ENCODE assay signal across 14 mouse cellular contexts in genomic region chr4:130553121-130553448, GRCm38 (mm10). TPM values are rescaled to one million over a fixed set of nuclear protein-coding genes. Genes with fewer than 3 reads are reported as not detected.
DNase-seq lines count a peak whose midpoint lies in the region; ATAC-seq and TF ChIP-seq lines count a peak whose summit lies in the region.
"Had no signal": no experiment of that assay in that cellular context is flagged by ENCODE, and none has a peak within 500 bp of the region (broad histone marks: within the 10 kb centered on the region; RNA-seq: fewer than 3 reads in every experiment).

No protein-coding gene starts in this region.

- no peak overlapping the region for H3K27ac ChIP-seq in lung, embryonic 16.5 days (ENCODE audit: low read length)
- no peak overlapping the region for H3K27ac ChIP-seq in lung, postnatal 0 days (ENCODE audit: low read length)
- peak overlapping the region; percentile 74 for H3K27ac ChIP-seq in neural tube, embryonic 13.5 days (replicated peaks)
- H3K27ac ChIP-seq: embryonic facial prominence, embryonic 13.5 days; kidney, postnatal 0 days had no signal

- no peaks in the 10 kb centered on the region for H3K27me3 ChIP-seq in lung, embryonic 16.5 days (ENCODE audit: control insufficient read depth, insufficient read depth, low read depth, low read length)
- no peaks in the 10 kb centered on the region for H3K27me3 ChIP-seq in lung, postnatal 0 days (replicated peaks; ENCODE audit: insufficient read depth, low read length)
- H3K27me3 ChIP-seq in neural tube, embryonic 13.5 days = no peaks in the 10 kb centered on the region
- H3K27me3 ChIP-seq: embryonic facial prominence, embryonic 13.5 days; Patski had no signal

- WGBS in lung, embryonic 16.5 days = 11% methylated on average over 6 of the region's 6 CpGs
- 8% methylated on average over 6 of the region's 6 CpGs for WGBS in lung, postnatal 0 days
- WGBS in neural tube, embryonic 13.5 days = 11% methylated on average over 6 of the region's 6 CpGs

- H3K36me3 ChIP-seq in lung, embryonic 16.5 days (ENCODE audit: control insufficient read depth, insufficient read depth, low read length) = no peaks in the 10 kb centered on the region
- H3K36me3 ChIP-seq in lung, postnatal 0 days (ENCODE audit: insufficient read depth, low read length) = no peaks in the 10 kb centered on the region
- H3K36me3 ChIP-seq in neural tube, embryonic 13.5 days = no peaks in the 10 kb centered on the region
- H3K36me3 ChIP-seq: embryonic facial prominence, embryonic 13.5 days had no signal

- H3K4me1 ChIP-seq in lung, embryonic 16.5 days (replicated peaks; ENCODE audit: control insufficient read depth, insufficient read depth, low read length) = peaks cover 7% of the 10 kb centered on the region; the same call in 1 of the 2 replicates
- H3K4me1 ChIP-seq in lung, postnatal 0 days (ENCODE audit: insufficient read depth, low read depth, low read length) = no peaks in the 10 kb centered on the region
- H3K4me1 ChIP-seq in neural tube, embryonic 13.5 days (replicated peaks) = peaks cover 90% of the 10 kb centered on the region

- TF ChIP-seq EP300 in lung, postnatal 0 days (IDR thresholded peaks at IDR 0.05) = no peak

- H3K9ac ChIP-seq in lung, embryonic 16.5 days (ENCODE audit: low read length) = no peak overlapping the region
- H3K9ac ChIP-seq in lung, postnatal 0 days (replicated peaks; ENCODE audit: low read depth) = no peak overlapping the region
- H3K9ac ChIP-seq in neural tube, embryonic 13.5 days = no peak overlapping the region
- H3K9ac ChIP-seq: embryonic facial prominence, embryonic 13.5 days had no signal

- DNase-seq in embryo, embryonic 10 days (ENCODE audit: low spot score) = peak; percentile 53
- no peak for DNase-seq in embryo, embryonic 9.5 days (ENCODE audit: extremely low spot score)
- DNase-seq in lung, postnatal 0 days (ENCODE audit: low spot score) = no peak
- DNase-seq in kidney, postnatal 36 days = peak; percentile 46 to 49
- no peak for DNase-seq in adrenal gland, adult 8-10 months
- no peak for DNase-seq in layer of hippocampus, adult 8-10 months (ENCODE audit: low spot score in 2 of 2)
- DNase-seq: B cell, adult 2 months; thymus, postnatal 14 days had no signal

- H3K4me3 ChIP-seq in lung, embryonic 16.5 days (ENCODE audit: low read length) = no peak overlapping the region
- H3K4me3 ChIP-seq in lung, postnatal 0 days (ENCODE audit: low read depth, low read length) = no peak overlapping the region
- H3K4me3 ChIP-seq in neural tube, embryonic 13.5 days = no peak overlapping the region
- H3K4me3 ChIP-seq: embryonic facial prominence, embryonic 13.5 days; myocyte had no signal

- no peaks in the 10 kb centered on the region for H3K9me3 ChIP-seq in lung, embryonic 16.5 days (ENCODE audit: control insufficient read depth, low read length)
- no peaks in the 10 kb centered on the region for H3K9me3 ChIP-seq in lung, postnatal 0 days (ENCODE audit: low read length)
- no peaks in the 10 kb centered on the region for H3K9me3 ChIP-seq in neural tube, embryonic 13.5 days
- H3K9me3 ChIP-seq: embryonic facial prominence, embryonic 13.5 days had no signal

- no peak overlapping the region for H3K4me2 ChIP-seq in lung, embryonic 16.5 days (ENCODE audit: low read depth, low read length)
- H3K4me2 ChIP-seq in lung, postnatal 0 days (replicated peaks; ENCODE audit: low read depth, low read length) = no peak overlapping the region
- H3K4me2 ChIP-seq in neural tube, embryonic 13.5 days = peak overlapping the region; percentile 22; the same call in 1 of the 2 replicates
- H3K4me2 ChIP-seq: embryonic facial prominence, embryonic 13.5 days had no signal

- ATAC-seq in lung, embryonic 16.5 days (ENCODE audit: low read depth) = peak; percentile 21; the same call in 1 of the 2 replicates
- no peak for ATAC-seq in lung, postnatal 0 days
- peak; percentile 26; the same call in 1 of the 2 replicates for ATAC-seq in neural tube, embryonic 13.5 days (ENCODE audit: low read depth)
- ATAC-seq: Patski had no signal

- no peak for TF ChIP-seq CTCF in lung, postnatal 0 days (IDR thresholded peaks at IDR 0.05)

RNA-seq across cellular contexts. Expression of gene Nkain1, which starts 20.9 kb away (rescaled TPM):
- polyA plus RNA-seq in lung, embryonic 16.5 days (2015; fragmentation: Nextera tagmentation; extraction: Ambion mirVana) = 0.18 TPM in 1 of 2 replicates, not detected in the other
- 0.13 and 0.33 TPM in 2 replicates for polyA plus RNA-seq in lung, postnatal 0 days (2015; fragmentation: Nextera tagmentation; extraction: Ambion mirVana)
- polyA plus RNA-seq in neural tube, embryonic 13.5 days (2015; fragmentation: Nextera tagmentation; extraction: Ambion mirVana) = 10.6 and 11.8 TPM in 2 replicates
- total RNA-seq in adrenal gland, adult 8-10 months (2022) = 10 to 100 TPM in 1 of 4 experiments, 1 to 10 TPM in 3; 5.3 to 15.1 (median 8.8) TPM
- 10 to 100 TPM; 27.0 to 39.6 (median 34.6) TPM for total RNA-seq in layer of hippocampus, adult 8-10 months (2022)

Comparison
In these comparisons a context has a peak if more than half of its experiments do, and no peak if none do; other contexts are left out.
1. DNase-seq: peak in embryo, embryonic 10 days (single experiment) and kidney, postnatal 36 days (2 of 2); none in embryo, embryonic 9.5 days (single experiment), lung, postnatal 0 days (single experiment), adrenal gland, adult 8-10 months (single experiment) and layer of hippocampus, adult 8-10 months (0 of 2).